Mouse (Mus musculus): ENCODE measurements at regions not wholly inside any gene's neighbourhood (a gene's known extent, or its start where the extent isn't known, plus 50 kb on each side); places are given as distances from the start of the nearest gene placed in this dataset.

GRCm38 (mm10) chr2:75567131-75567530, 91.9 kb upstream of the Hnrnpa3 start:
- Histone ChIP-seq H3K27ac (replicated peaks) (no peak overlapping the region), H3K4me1 (no peaks in the 10 kb centered on the region), H3K9ac (replicated peaks) (no peak overlapping the region), H3K4me3 (replicated peaks) (no peak overlapping the region), H3K36me3 (no peaks in the 10 kb centered on the region), H3K9me3 (replicated peaks) (no peaks in the 10 kb centered on the region), H3K4me2 (no peak overlapping the region), H3K27me3 (replicated peaks) (no peaks in the 10 kb centered on the region)
- WGBS: 83% methylated on average over 4 of the region's 4 CpGs
- ATAC-seq (ENCODE audit: low FRiP score): no peak

DNA sequence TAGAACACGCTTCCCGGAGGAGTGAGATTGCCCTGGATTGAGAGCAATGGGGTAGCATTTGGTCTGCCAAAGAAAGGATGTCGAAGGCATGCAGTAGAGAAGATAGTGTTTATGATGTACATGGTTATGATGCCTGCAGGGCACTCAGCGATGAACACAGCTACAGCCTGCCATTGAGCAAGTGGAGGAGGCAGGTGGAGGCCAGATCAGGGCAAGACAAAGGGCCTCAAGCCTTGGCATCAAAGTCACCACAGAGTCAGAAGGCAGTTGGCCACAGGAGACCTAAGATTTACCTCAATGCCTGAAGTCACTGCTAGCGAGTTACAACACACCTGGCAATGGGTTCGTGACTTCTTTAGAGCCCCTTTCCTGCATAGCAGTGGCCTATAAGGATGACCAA, 89.3 kb upstream of the Hnrnpa3 start:
- no peaks in the 10 kb centered on the region for H3K4me1 ChIP-seq
- WGBS: 69% methylated on average over 6 of the region's 6 CpGs
- H3K36me3 ChIP-seq: no peaks in the 10 kb centered on the region
- H3K27ac ChIP-seq (replicated peaks): no peak overlapping the region
- no peak overlapping the region for H3K4me3 ChIP-seq (replicated peaks)
- no peaks in the 10 kb centered on the region for H3K9me3 ChIP-seq (replicated peaks)
- H3K27me3 ChIP-seq (replicated peaks): no peaks in the 10 kb centered on the region
- H3K4me2 ChIP-seq: no peak overlapping the region
- no peak for ATAC-seq (ENCODE audit: low FRiP score)
- H3K9ac ChIP-seq (replicated peaks): no peak overlapping the region

DNA sequence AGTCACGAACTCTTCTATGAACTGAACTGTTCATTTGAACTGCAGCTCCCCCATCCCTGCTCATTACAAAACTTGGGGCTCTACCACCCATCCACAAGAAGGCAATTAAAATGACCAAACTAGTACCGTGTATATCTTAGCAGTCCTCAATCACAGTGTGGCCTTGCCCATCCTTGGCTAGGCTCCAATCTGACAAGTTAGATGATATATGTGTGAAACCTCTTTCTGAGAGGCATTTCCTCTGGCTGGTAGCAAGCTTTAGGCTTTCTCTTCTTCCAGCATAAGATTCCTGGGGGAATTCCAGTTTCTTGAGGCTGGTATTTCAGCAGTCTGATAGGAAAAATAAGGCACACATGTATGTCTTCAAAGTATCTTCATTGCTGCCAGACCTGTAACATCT, 88.8 kb upstream of the Hnrnpa3 start:
- no peak for ATAC-seq (ENCODE audit: low FRiP score)
- Histone ChIP-seq H3K9me3 (replicated peaks) (no peaks in the 10 kb centered on the region), H3K4me1 (no peaks in the 10 kb centered on the region), H3K9ac (replicated peaks) (no peak overlapping the region), H3K27me3 (replicated peaks) (no peaks in the 10 kb centered on the region), H3K27ac (replicated peaks) (no peak overlapping the region), H3K36me3 (no peaks in the 10 kb centered on the region), H3K4me2 (no peak overlapping the region), H3K4me3 (replicated peaks) (no peak overlapping the region)
- WGBS: 74% methylated on average over 2 of the region's 2 CpGs

DNA sequence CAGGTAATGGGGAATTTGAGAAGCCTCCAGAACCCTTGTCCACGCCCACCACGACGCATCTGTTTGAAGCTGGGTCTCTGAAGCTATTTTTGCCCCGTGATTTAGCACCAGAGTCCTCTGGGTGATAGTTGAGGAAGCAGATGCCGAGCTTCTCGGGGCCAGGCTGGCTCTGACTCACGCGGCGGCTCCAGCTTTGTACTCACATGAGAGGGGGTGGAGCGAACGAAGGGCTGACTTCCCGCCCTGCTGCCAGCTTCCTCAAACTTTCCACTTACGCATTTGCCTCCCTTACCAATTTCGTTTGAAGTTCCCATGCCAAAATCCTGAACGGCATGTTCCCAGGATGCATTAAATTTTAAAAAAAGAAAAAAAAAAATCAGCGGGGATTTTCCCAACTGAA, 74.1 kb upstream of the Hnrnpa3 start:
- Histone ChIP-seq H3K36me3 (no peaks in the 10 kb centered on the region), H3K4me2 (peak overlapping the region; percentile 58), H3K27ac (replicated peaks) (no peak overlapping the region), H3K9ac (replicated peaks) (0 out of 2 replicates have a peak overlapping the region, but pooled peaks have one; percentile 2), H3K4me3 (replicated peaks) (peak overlapping the region; percentile 27), H3K27me3 (replicated peaks) (no peaks in the 10 kb centered on the region), H3K9me3 (replicated peaks) (no peaks in the 10 kb centered on the region), H3K4me1 (peaks cover 16% of the 10 kb centered on the region)
- WGBS: under 1% methylated on average over 16 of the region's 16 CpGs
- no peak for ATAC-seq (ENCODE audit: low FRiP score)

DNA sequence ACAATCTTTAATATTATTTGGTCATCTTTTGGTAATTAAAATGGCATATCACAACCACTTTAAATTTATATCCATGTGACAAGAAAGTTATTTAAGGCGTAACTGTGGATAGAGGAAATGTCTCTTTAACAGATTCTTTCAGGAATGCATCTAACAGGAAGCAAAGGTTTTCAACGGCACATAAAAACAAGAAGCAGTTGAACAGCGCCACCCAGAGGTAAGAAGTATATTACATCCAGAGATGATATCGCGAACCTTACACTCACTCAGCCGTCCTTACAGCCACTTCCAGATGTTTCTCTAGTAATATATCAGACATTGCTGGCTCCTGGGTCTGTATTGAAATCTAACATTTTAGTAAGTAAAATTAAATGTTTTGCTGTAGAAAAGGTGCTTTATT, 70.5 kb upstream of the Hnrnpa3 start:
- H3K4me2 ChIP-seq: no peak overlapping the region
- H3K36me3 ChIP-seq: no peaks in the 10 kb centered on the region
- H3K4me1 ChIP-seq: peaks cover 18% of the 10 kb centered on the region
- WGBS: 0% methylated on average over 6 of the region's 6 CpGs
- no peaks in the 10 kb centered on the region; the same call in 1 of the 2 replicates for H3K27me3 ChIP-seq (replicated peaks)
- peak; percentile 72; the same call in 1 of the 2 replicates for ATAC-seq (ENCODE audit: low FRiP score)
- no peak overlapping the region for H3K27ac ChIP-seq (replicated peaks)
- H3K9me3 ChIP-seq (replicated peaks): no peaks in the 10 kb centered on the region
- no peak overlapping the region for H3K4me3 ChIP-seq (replicated peaks)
- no peak overlapping the region for H3K9ac ChIP-seq (replicated peaks)

DNA sequence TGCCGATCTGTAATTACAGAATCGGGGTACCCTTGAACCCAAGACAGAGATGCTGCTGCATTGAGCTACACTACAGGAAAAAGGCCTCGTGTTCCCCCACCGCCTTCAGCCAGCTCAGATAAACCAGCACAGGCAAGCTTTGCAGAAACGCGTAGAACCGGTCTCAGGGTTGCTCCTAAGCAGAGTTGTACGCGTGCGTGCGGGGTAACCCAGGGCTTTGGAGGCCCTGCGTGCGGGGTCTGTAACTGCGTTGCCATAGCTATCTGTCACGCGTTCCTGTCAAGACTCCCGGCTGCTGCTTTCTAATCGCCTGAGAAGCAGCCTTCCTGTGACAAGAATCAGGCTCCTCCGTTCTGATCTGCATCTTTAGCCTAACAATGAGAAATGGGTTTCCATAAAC, 69.6 kb upstream of the Hnrnpa3 start:
- Histone ChIP-seq H3K9ac (replicated peaks) (peak overlapping the region; percentile 37; the same call in 1 of the 2 replicates), H3K27me3 (replicated peaks) (no peaks in the 10 kb centered on the region; the same call in 1 of the 2 replicates), H3K9me3 (replicated peaks) (no peaks in the 10 kb centered on the region), H3K4me2 (peak overlapping the region; percentile 52), H3K36me3 (no peaks in the 10 kb centered on the region), H3K4me3 (replicated peaks) (peak overlapping the region; percentile 21), H3K27ac (replicated peaks) (peak overlapping the region; percentile 60), H3K4me1 (peaks cover 18% of the 10 kb centered on the region)
- 3% methylated on average over 19 of the region's 19 CpGs for WGBS
- peak; percentile 70 for ATAC-seq (ENCODE audit: low FRiP score)

DNA sequence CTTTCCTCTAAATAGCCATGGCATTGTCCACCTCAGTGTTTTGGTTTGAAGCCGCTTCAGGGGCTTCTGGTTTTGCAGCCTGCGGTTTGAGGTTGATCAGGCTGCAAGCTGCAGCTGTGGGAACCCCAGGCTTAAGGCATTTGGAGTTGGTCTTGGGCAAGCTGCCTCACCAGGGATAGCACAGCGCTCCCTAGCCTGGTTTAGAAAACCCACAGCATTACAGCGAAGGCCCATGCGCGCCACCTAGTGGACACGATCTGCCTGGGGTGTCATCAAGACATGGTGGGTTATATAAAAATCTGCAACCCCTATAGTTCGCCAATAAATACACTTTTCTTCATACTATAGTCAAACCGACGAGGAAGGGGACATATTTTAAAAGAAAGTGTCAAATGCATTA, 68.9 kb upstream of the Hnrnpa3 start:
- Histone ChIP-seq H3K4me1 (peaks cover 12% of the 10 kb centered on the region), H3K27me3 (replicated peaks) (no peaks in the 10 kb centered on the region; the same call in 1 of the 2 replicates), H3K4me3 (replicated peaks) (no peak overlapping the region), H3K9me3 (replicated peaks) (no peaks in the 10 kb centered on the region), H3K9ac (replicated peaks) (no peak overlapping the region), H3K36me3 (no peaks in the 10 kb centered on the region), H3K4me2 (peak overlapping the region; percentile 52), H3K27ac (replicated peaks) (peak overlapping the region; percentile 60; the same call in 1 of the 2 replicates)
- ATAC-seq (ENCODE audit: low FRiP score): no peak
- WGBS: 4% methylated on average over 10 of the region's 10 CpGs

- no peak for ATAC-seq (ENCODE audit: low FRiP score)
- Histone ChIP-seq H3K36me3 (no peaks in the 10 kb centered on the region), H3K9ac (replicated peaks) (no peak overlapping the region), H3K4me1 (peaks cover 6% of the 10 kb centered on the region; the same call in 1 of the 2 replicates), H3K4me2 (no peak overlapping the region), H3K27me3 (replicated peaks) (no peaks in the 10 kb centered on the region), H3K9me3 (replicated peaks) (no peaks in the 10 kb centered on the region), H3K27ac (replicated peaks) (no peak overlapping the region), H3K4me3 (replicated peaks) (no peak overlapping the region)
- WGBS: 77% methylated on average over 5 of the region's 5 CpGs
Measured at GRCm38 (mm10) chr2:75600511-75600910, 58.5 kb upstream of the Hnrnpa3 start.

- H3K27ac ChIP-seq (replicated peaks): peak overlapping the region; percentile 38; the same call in 1 of the 2 replicates
Measured at GRCm38 (mm10) chr2:75603175-75603871, 55.7 kb upstream of the Hnrnpa3 start.

DNA sequence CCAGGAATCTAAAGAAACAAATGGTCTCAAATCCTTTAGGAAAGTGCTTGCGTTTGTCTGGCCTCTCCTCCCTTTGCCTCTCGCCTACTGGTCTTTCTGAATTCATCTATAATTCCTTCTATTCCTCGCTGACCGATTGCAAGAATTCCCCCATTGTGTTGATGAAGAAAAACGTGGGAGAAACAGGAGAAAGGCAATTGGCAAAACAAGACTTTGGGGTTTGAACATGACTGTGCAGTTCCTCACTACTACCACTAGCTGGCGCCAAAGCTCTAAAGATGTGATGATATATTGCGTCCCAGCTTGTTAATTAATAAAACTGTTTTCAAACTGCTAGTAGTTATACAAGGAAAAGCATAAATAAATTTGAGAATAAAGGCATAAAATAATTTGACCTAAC, 53.4 kb upstream of the Hnrnpa3 start:
- Histone ChIP-seq H3K9ac (replicated peaks) (no peak overlapping the region), H3K4me3 (replicated peaks) (no peak overlapping the region), H3K27ac (replicated peaks) (no peak overlapping the region), H3K27me3 (replicated peaks) (peaks cover 7% of the 10 kb centered on the region; the same call in 1 of the 2 replicates), H3K4me2 (peak overlapping the region; percentile 43), H3K36me3 (no peaks in the 10 kb centered on the region), H3K9me3 (replicated peaks) (no peaks in the 10 kb centered on the region), H3K4me1 (peaks cover 31% of the 10 kb centered on the region)
- 2% methylated on average over 7 of the region's 7 CpGs for WGBS
- ATAC-seq (ENCODE audit: low FRiP score): no peak

More at GRCm38 (mm10) chr2:75603175-75603871, 55.7 kb upstream of the Hnrnpa3 start:
- WGBS: 6% methylated on average over 26 of the region's 26 CpGs
- H3K36me3 ChIP-seq: no peaks in the 10 kb centered on the region
- peak; percentile 83 for ATAC-seq (ENCODE audit: low FRiP score)
- peak overlapping the region; percentile 24 for H3K4me3 ChIP-seq (replicated peaks)
- peaks cover 15% of the 10 kb centered on the region for H3K4me1 ChIP-seq
- H3K9ac ChIP-seq (replicated peaks): 0 out of 2 replicates have a peak overlapping the region, but pooled peaks have one; percentile 29
- no peaks in the 10 kb centered on the region for H3K9me3 ChIP-seq (replicated peaks)
- H3K27me3 ChIP-seq (replicated peaks): no peaks in the 10 kb centered on the region
- peak overlapping the region; percentile 49 for H3K4me2 ChIP-seq

GRCm38 (mm10) chr2:75607010-75607915, 51.8 kb upstream of the Hnrnpa3 start:
- Histone ChIP-seq H3K4me1 (peaks cover 31% of the 10 kb centered on the region), H3K9ac (replicated peaks) (no peak overlapping the region), H3K9me3 (replicated peaks) (no peaks in the 10 kb centered on the region), H3K4me3 (replicated peaks) (no peak overlapping the region), H3K4me2 (no peak overlapping the region), H3K36me3 (no peaks in the 10 kb centered on the region), H3K27ac (replicated peaks) (no peak overlapping the region), H3K27me3 (replicated peaks) (peaks cover 7% of the 10 kb centered on the region; the same call in 1 of the 2 replicates)
- ATAC-seq (ENCODE audit: low FRiP score): no peak
- 65% methylated on average over 11 of the region's 11 CpGs for WGBS

Data from neural tube, embryonic 15.5 days (tissue).